Mouse (Mus musculus): ENCODE results near the gene Dnase1l1.

Gene Dnase1l1

GRCm38 (mm10) chrX:74245687-74246086, 36.5 kb downstream of the Dnase1l1 start:
- no peak for TF ChIP-seq GATA4 (IDR thresholded peaks at IDR 0.05; ENCODE audit: insufficient replicate concordance, low read length)

- TF ChIP-seq GATA4 (IDR thresholded peaks at IDR 0.05; ENCODE audit: insufficient replicate concordance, low read length) = no peak
These were observed 37.0 kb downstream of the Dnase1l1 start for GRCm38 (mm10) chrX:74245107-74245506.

GRCm38 (mm10) chrX:74244614-74245083, 37.5 kb downstream of the Dnase1l1 start:
- no peak for TF ChIP-seq GATA4 (IDR thresholded peaks at IDR 0.05; ENCODE audit: insufficient replicate concordance, low read length)

GRCm38 (mm10) chrX:74243807-74244206, 38.3 kb downstream of the Dnase1l1 start:
- no peak for TF ChIP-seq GATA4 (IDR thresholded peaks at IDR 0.05; ENCODE audit: insufficient replicate concordance, low read length)

- no peak for TF ChIP-seq GATA4 (IDR thresholded peaks at IDR 0.05; ENCODE audit: insufficient replicate concordance, low read length)
These were observed 38.7 kb downstream of the Dnase1l1 start for GRCm38 (mm10) chrX:74243396-74243795.

GRCm38 (mm10) chrX:74240332-74240731, 41.8 kb downstream of the Dnase1l1 start:
- no peak for TF ChIP-seq GATA4 (IDR thresholded peaks at IDR 0.05; ENCODE audit: insufficient replicate concordance, low read length)

- no peak for TF ChIP-seq GATA4 (IDR thresholded peaks at IDR 0.05; ENCODE audit: insufficient replicate concordance, low read length)
These were observed 48.9 kb downstream of the Dnase1l1 start for GRCm38 (mm10) chrX:74233196-74233595.

GRCm38 (mm10) chrX:74230038-74230437, 52.1 kb downstream of the Dnase1l1 start:
- TF ChIP-seq GATA4 (IDR thresholded peaks at IDR 0.05; ENCODE audit: insufficient replicate concordance, low read length) = no peak

Data from liver, adult (tissue).